Mouse (Mus musculus): Measurements from ENCODE around the gene Rabep2. TPM values are rescaled to one million over a fixed set of nuclear protein-coding genes. Genes with fewer than 3 reads are reported as not detected.

Gene Rabep2
- polyA plus RNA-seq, 1 experiment = 24.7 TPM

DNA sequence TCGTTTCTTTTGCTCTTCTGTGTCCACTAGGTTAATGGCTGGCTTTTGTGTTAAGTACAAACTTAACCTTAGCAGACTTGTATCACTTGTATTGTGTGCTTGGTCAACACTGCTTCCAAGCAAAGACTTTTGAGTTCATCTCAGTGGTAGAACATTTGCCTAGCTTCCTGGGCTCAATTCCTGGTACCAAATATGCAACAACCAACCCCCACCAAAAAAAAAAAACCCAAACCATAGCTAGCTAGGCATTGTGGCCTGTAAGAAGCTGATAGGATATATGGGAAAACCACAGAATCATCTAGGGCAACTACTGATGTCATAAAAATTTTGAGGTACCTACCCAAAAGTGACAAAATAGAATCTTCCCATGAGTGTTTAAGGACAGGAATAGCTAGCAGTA, 62.4 kb downstream of the Rabep2 start:
- DNase-seq = no peak
- Histone ChIP-seq H3K36me3 (ENCODE audit: control insufficient read depth, insufficient read depth, low read length) (peaks cover 19% of the 10 kb centered on the region), H3K27ac (ENCODE audit: insufficient read depth, low read depth, low read length) (no peak overlapping the region), H3K4me1 (ENCODE audit: control insufficient read depth, insufficient read depth, low read length) (peaks cover 4% of the 10 kb centered on the region; the same call in 1 of the 2 replicates), H3K27me3 (replicated peaks; ENCODE audit: control insufficient read depth, insufficient read depth, low read length) (no peaks in the 10 kb centered on the region), H3K4me3 (ENCODE audit: insufficient read depth, low read depth, low read length) (no peak overlapping the region)
- TF ChIP-seq POLR2A (IDR thresholded peaks at IDR 0.05; ENCODE audit: low read depth, low read length) (no peak), CTCF (conservative IDR thresholded peaks at IDR 0.05; ENCODE audit: insufficient read depth, insufficient read length, low read depth, low read length) (no peak)
- 63% methylated on average over 1 of the region's 1 CpGs for WGBS

DNA sequence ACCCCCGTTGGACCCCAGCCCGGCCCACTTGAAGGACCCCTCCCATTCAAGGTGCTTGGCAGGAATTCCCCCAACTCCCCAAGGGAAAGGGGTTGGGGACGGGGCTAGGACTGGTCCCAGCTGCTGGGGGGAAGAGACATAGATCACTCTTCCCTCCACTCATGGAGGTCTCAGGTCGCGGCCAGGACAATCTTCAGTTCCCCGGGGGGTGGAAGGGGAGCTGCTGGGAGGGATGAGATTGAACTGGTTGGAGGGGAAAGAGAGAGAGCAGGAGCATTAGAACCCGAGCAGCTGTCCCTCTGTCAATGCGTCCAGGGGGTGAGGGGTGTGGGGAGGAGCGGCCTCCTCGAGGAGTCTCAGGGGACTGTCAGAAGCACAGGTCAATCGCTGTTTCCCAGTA, 63.4 kb downstream of the Rabep2 start:
- 51% methylated on average over 11 of the region's 11 CpGs for WGBS
- TF ChIP-seq POLR2A (IDR thresholded peaks at IDR 0.05; ENCODE audit: low read depth, low read length) (no peak), CTCF (conservative IDR thresholded peaks at IDR 0.05; ENCODE audit: insufficient read depth, insufficient read length, low read depth, low read length) (no peak)
- Histone ChIP-seq H3K27me3 (replicated peaks; ENCODE audit: control insufficient read depth, insufficient read depth, low read length) (no peaks in the 10 kb centered on the region), H3K4me1 (ENCODE audit: control insufficient read depth, insufficient read depth, low read length) (0 out of 2 replicates have a peak, but pooled peaks cover 4% of the 10 kb centered on the region), H3K4me3 (ENCODE audit: insufficient read depth, low read depth, low read length) (no peak overlapping the region), H3K27ac (ENCODE audit: insufficient read depth, low read depth, low read length) (no peak overlapping the region), H3K36me3 (ENCODE audit: control insufficient read depth, insufficient read depth, low read length) (peaks cover 24% of the 10 kb centered on the region)
- no peak for DNase-seq

DNA sequence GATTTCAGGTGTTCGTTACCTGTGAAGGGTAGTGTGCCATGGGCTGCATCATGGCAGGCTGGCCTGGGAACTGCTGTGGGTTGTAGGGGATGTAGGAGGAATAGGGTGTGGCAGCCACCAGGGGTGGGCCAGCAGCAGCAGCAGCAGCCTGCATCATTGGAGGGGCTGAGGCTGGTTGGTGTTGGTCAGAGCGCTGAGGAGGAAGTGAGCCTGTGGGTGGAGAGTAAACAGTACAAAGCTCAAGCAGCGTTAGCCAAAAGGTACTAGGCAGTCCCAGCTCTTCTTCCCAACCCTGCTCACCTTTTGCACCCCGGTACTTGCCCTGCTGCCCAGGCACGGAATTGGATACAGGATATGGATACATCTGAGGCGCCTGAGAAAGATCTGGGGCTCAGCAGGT, 65.6 kb downstream of the Rabep2 start:
- TF ChIP-seq CTCF (conservative IDR thresholded peaks at IDR 0.05; ENCODE audit: insufficient read depth, insufficient read length, low read depth, low read length) (no peak), POLR2A (IDR thresholded peaks at IDR 0.05; ENCODE audit: low read depth, low read length) (no peak)
- WGBS = 86% methylated on average over 6 of the region's 6 CpGs
- H3K36me3 ChIP-seq (ENCODE audit: control insufficient read depth, insufficient read depth, low read length) = peaks cover 28% of the 10 kb centered on the region
- no peak for DNase-seq
- no peaks in the 10 kb centered on the region for H3K27me3 ChIP-seq (replicated peaks; ENCODE audit: control insufficient read depth, insufficient read depth, low read length)
- H3K4me3 ChIP-seq (ENCODE audit: insufficient read depth, low read depth, low read length) = no peak overlapping the region
- no peaks in the 10 kb centered on the region for H3K4me1 ChIP-seq (ENCODE audit: control insufficient read depth, insufficient read depth, low read length)
- no peak overlapping the region for H3K27ac ChIP-seq (ENCODE audit: insufficient read depth, low read depth, low read length)

DNA sequence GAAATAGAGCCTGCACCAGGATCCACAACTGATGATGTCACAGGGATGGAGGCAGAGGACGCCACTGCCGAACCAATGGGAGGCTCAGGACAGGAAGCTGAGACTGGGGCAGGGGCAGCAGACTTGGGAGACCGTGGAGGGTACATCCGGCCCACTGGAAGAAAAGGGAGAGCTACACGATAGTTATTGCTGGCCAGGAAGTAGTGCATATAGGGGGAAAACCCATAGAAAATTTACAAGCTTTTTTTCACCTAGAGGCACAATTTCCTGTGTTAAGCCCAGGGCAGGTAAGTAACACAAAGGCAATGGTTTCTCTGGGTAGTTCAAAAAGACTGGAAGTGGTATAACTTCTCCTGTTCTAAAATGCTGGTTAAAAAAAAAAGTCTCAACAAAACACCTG, 67.9 kb downstream of the Rabep2 start:
- 85% methylated on average over 5 of the region's 5 CpGs for WGBS
- no peak overlapping the region for H3K27ac ChIP-seq (ENCODE audit: insufficient read depth, low read depth, low read length)
- no peak for TF ChIP-seq CTCF (conservative IDR thresholded peaks at IDR 0.05; ENCODE audit: insufficient read depth, insufficient read length, low read depth, low read length)
- TF ChIP-seq POLR2A (IDR thresholded peaks at IDR 0.05; ENCODE audit: low read depth, low read length) = no peak
- peaks cover 2% of the 10 kb centered on the region; the same call in 1 of the 2 replicates for H3K4me1 ChIP-seq (ENCODE audit: control insufficient read depth, insufficient read depth, low read length)
- DNase-seq = no peak
- no peaks in the 10 kb centered on the region for H3K27me3 ChIP-seq (replicated peaks; ENCODE audit: control insufficient read depth, insufficient read depth, low read length)
- H3K4me3 ChIP-seq (ENCODE audit: insufficient read depth, low read depth, low read length) = no peak overlapping the region
- peaks cover 33% of the 10 kb centered on the region for H3K36me3 ChIP-seq (ENCODE audit: control insufficient read depth, insufficient read depth, low read length)

DNA sequence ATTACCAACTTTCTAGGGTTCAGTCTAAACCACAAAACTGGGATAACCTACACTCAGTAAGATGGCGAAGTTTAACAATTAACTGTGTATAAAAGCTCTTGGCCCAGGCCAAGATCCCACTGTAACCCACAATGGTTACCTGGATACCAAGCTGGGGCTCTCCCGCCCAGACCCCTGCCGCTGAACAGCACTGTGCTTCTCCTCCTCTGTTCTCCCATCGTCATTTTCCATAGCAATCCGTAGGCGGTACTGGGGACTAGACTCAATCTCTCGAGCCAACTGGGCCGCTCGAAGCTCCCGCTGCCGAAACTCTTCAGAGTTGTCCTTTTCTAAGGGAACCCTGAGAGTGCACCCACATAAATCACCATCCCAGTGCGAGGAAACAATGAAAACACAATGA, 69.4 kb downstream of the Rabep2 start:
- H3K4me1 ChIP-seq (ENCODE audit: control insufficient read depth, insufficient read depth, low read length) = peaks cover 2% of the 10 kb centered on the region; the same call in 1 of the 2 replicates
- TF ChIP-seq CTCF (conservative IDR thresholded peaks at IDR 0.05; ENCODE audit: insufficient read depth, insufficient read length, low read depth, low read length) = no peak
- no peak for TF ChIP-seq POLR2A (IDR thresholded peaks at IDR 0.05; ENCODE audit: low read depth, low read length)
- H3K36me3 ChIP-seq (ENCODE audit: control insufficient read depth, insufficient read depth, low read length) = peaks cover 27% of the 10 kb centered on the region
- no peak overlapping the region for H3K27ac ChIP-seq (ENCODE audit: insufficient read depth, low read depth, low read length)
- no peak overlapping the region for H3K4me3 ChIP-seq (ENCODE audit: insufficient read depth, low read depth, low read length)
- DNase-seq = no peak
- 90% methylated on average over 12 of the region's 12 CpGs for WGBS
- no peaks in the 10 kb centered on the region for H3K27me3 ChIP-seq (replicated peaks; ENCODE audit: control insufficient read depth, insufficient read depth, low read length)

Other genes with a start within 250 kb of the Rabep2 start
- gene Xpo6, start 228.3 kb upstream of the Rabep2 start, polyA plus RNA-seq (2012; rRNA removed) = 119 and 122 TPM in 2 replicates
- gene Sbk1, start 156.1 kb upstream of the Rabep2 start, polyA plus RNA-seq (2012; rRNA removed) = 29.2 and 31.5 TPM in 2 replicates
- gene Lat, start 59.2 kb upstream of the Rabep2 start, polyA plus RNA-seq (2012; rRNA removed) = 1.9 and 11.8 TPM in 2 replicates
- 102 and 168 TPM in 2 replicates for gene Spns1, start 51.3 kb upstream of the Rabep2 start, polyA plus RNA-seq (2012; rRNA removed)
- 3.5 and 3.9 TPM in 2 replicates for gene Nfatc2ip, start 32.0 kb upstream of the Rabep2 start, polyA plus RNA-seq (2012; rRNA removed)
- gene Cd19, start 13.9 kb upstream of the Rabep2 start, polyA plus RNA-seq (2012; rRNA removed) = 0.48 and 8.4 TPM in 2 replicates
- gene Atp2a1, start 34.3 kb downstream of the Rabep2 start, polyA plus RNA-seq (2012; rRNA removed) = 0.35 and 144 TPM in 2 replicates
- 62.8 and 71.7 TPM in 2 replicates for gene Sh2b1, start 46.7 kb downstream of the Rabep2 start, polyA plus RNA-seq (2012; rRNA removed)
- 219 and 227 TPM in 2 replicates for gene Tufm, start 58.6 kb downstream of the Rabep2 start, polyA plus RNA-seq (2012; rRNA removed)
- 70.6 and 90.5 TPM in 2 replicates for gene Atxn2l, start 74.7 kb downstream of the Rabep2 start, polyA plus RNA-seq (2012; rRNA removed)
- gene Eif3c, start 137.7 kb downstream of the Rabep2 start, polyA plus RNA-seq (2012; rRNA removed) = 105 TPM in 2 replicates
- 1.2 and 1.5 TPM in 2 replicates for gene Apobr, start 156.2 kb downstream of the Rabep2 start, polyA plus RNA-seq (2012; rRNA removed)
- gene Cln3, start 157.1 kb downstream of the Rabep2 start, polyA plus RNA-seq (2012; rRNA removed) = 117 and 120 TPM in 2 replicates
- 0.13 TPM in 1 of 2 replicates, not detected in the other for gene Il27, start 166.2 kb downstream of the Rabep2 start, polyA plus RNA-seq (2012; rRNA removed)
- gene Nupr1, start 202.1 kb downstream of the Rabep2 start, polyA plus RNA-seq (2012; rRNA removed) = 29.2 and 36.4 TPM in 2 replicates
- 28.1 and 34.7 TPM in 2 replicates for gene Sgf29, start 220.6 kb downstream of the Rabep2 start, polyA plus RNA-seq (2012; rRNA removed)
- 29.0 and 30.1 TPM in 2 replicates for gene Sult1a1, start 247.7 kb downstream of the Rabep2 start, polyA plus RNA-seq (2012; rRNA removed)

Data from kidney, adult 2 months (tissue).